ENCODE assay signal across 16 mouse cellular contexts in the genomic region with DNA sequence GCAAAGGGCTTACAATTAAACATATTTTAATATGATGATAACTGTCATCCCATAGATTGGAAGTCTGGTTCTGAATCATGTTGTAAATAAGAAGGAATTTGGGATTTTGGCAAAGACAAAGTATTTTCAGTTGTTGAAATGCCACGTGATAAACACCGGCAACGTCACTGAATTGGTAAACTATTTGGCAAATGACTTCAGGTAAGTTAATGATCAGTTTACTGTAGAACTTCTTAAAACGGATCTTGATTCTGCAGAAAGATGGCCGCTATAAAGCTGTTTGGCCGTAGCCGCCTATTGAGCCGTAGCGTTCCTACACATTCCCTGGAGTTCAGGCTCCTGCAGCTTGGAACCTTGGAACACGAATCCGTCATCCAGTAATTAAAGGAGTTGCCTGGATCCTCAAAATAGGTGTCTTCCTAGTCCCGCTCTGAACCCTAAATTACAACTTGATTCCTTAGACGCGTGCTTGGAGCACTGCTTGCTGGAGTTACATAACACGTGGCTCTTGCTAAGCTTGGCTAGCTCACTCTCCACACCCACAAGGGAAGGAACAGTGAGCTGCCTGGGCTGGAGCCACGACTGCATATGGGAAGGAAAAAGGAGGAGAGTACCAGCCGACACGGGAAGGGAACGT. TPM values are rescaled to one million over a fixed set of nuclear protein-coding genes. Genes with fewer than 3 reads are reported as not detected.
DNase-seq lines count a peak whose midpoint lies in the region; ATAC-seq and TF ChIP-seq lines count a peak whose summit lies in the region.
"Had no signal": no experiment of that assay in that cellular context is flagged by ENCODE, and none has a peak within 500 bp of the region (broad histone marks: within the 10 kb centered on the region; RNA-seq: fewer than 3 reads in every experiment).

No protein-coding gene starts in this region.

- peak; percentile 29 for TF ChIP-seq POLR2A in kidney, adult 2 months (IDR thresholded peaks at IDR 0.05; ENCODE audit: low read depth, low read length)

- WGBS in kidney, adult 2 months, result 39% methylated on average over 19 of the region's 19 CpGs
- 94% methylated on average over 19 of the region's 19 CpGs for WGBS in midbrain, embryonic 15.5 days

- no peak overlapping the region for H3K4me2 ChIP-seq in midbrain, embryonic 15.5 days
- H3K4me2 ChIP-seq: limb, embryonic 12.5 days had no signal

- H3K27ac ChIP-seq in kidney, adult 2 months (ENCODE audit: insufficient read depth, low read depth, low read length), result peak overlapping the region; percentile 80
- H3K27ac ChIP-seq in midbrain, embryonic 15.5 days, result no peak overlapping the region
- H3K27ac ChIP-seq: forebrain, embryonic 10.5 days; heart, adult 2 months; hindbrain, embryonic 10.5 days; limb, embryonic 12.5 days had no signal

- H3K4me1 ChIP-seq in kidney, adult 2 months (ENCODE audit: control insufficient read depth, insufficient read depth, low read length), result peaks cover 8% of the 10 kb centered on the region
- no peaks in the 10 kb centered on the region; the same call in 1 of the 2 replicates for H3K4me1 ChIP-seq in midbrain, embryonic 15.5 days
- H3K4me1 ChIP-seq: forebrain, embryonic 10.5 days; hindbrain, embryonic 10.5 days; limb, embryonic 12.5 days; megakaryocyte, embryonic 14.5 days had no signal

- H3K9me3 ChIP-seq in midbrain, embryonic 15.5 days, result no peaks in the 10 kb centered on the region
- H3K9me3 ChIP-seq: forebrain, embryonic 10.5 days; hindbrain, embryonic 10.5 days; limb, embryonic 12.5 days; megakaryocyte, embryonic 14.5 days had no signal

- peak; percentile 61 to 79 for DNase-seq in layer of hippocampus, adult 18-20 months (ENCODE audit: low spot score in 2 of 2)
- no peak for DNase-seq in layer of hippocampus, postnatal 25 days (ENCODE audit: extremely low spot score in 1 of 2, low spot score in 1 of 2)
- DNase-seq in kidney, adult 2 months, result peak; percentile 85
- peak; percentile 42 to 48 for DNase-seq in layer of hippocampus, postnatal 36 days
- DNase-seq in skeletal muscle tissue, adult 2 months (ENCODE audit: low read depth, low spot score), result peak; percentile 48
- DNase-seq in ovary, adult 18-20 months (ENCODE audit: low spot score), result no peak
- no peak for DNase-seq in spleen, postnatal 14 days (ENCODE audit: low spot score in 2 of 2)
- DNase-seq: adrenal gland, adult 2 months; heart, adult 2 months; lung, adult 18-20 months had no signal

- H3K9ac ChIP-seq in midbrain, embryonic 15.5 days, result no peak overlapping the region
- H3K9ac ChIP-seq: limb, embryonic 12.5 days had no signal

- no peak for TF ChIP-seq CTCF in kidney, adult 2 months (conservative IDR thresholded peaks at IDR 0.05; ENCODE audit: insufficient read depth, insufficient read length, low read depth, low read length)

- no peaks in the 10 kb centered on the region for H3K27me3 ChIP-seq in kidney, adult 2 months (replicated peaks; ENCODE audit: control insufficient read depth, insufficient read depth, low read length)
- H3K27me3 ChIP-seq in midbrain, embryonic 15.5 days (replicated peaks), result no peaks in the 10 kb centered on the region
- H3K27me3 ChIP-seq: limb, embryonic 12.5 days; megakaryocyte, embryonic 14.5 days had no signal

- H3K36me3 ChIP-seq in kidney, adult 2 months (ENCODE audit: control insufficient read depth, insufficient read depth, low read length), result no peaks in the 10 kb centered on the region
- H3K36me3 ChIP-seq in midbrain, embryonic 15.5 days (replicated peaks), result no peaks in the 10 kb centered on the region

- peak overlapping the region; percentile 32 for H3K4me3 ChIP-seq in kidney, adult 2 months (ENCODE audit: insufficient read depth, low read depth, low read length)
- H3K4me3 ChIP-seq in midbrain, embryonic 15.5 days, result no peak overlapping the region
- H3K4me3 ChIP-seq: forebrain, embryonic 10.5 days; heart, adult 2 months; hindbrain, embryonic 10.5 days; limb, embryonic 12.5 days; megakaryocyte, embryonic 14.5 days; myocyte had no signal

- ATAC-seq in midbrain, embryonic 15.5 days (replicated peaks), result no peak

RNA-seq across cellular contexts. Expression of gene Hcar2, which starts 46.2 kb away (rescaled TPM):
- under 1 TPM in 1 of 2 experiments, not detected in 1; 0.27 TPM for total RNA-seq in layer of hippocampus, adult 18-20 months (2021)
- total RNA-seq in layer of hippocampus, postnatal 25 days (2021), result under 1 TPM in 1 of 2 experiments, not detected in 1; 0.12 TPM
- polyA plus RNA-seq in kidney, adult 2 months (2012; rRNA removed), result 1.9 and 2.6 TPM in 2 replicates
- total RNA-seq in layer of hippocampus, postnatal 36 days (2021), result under 1 TPM in 1 of 2 experiments, not detected in 1; 0.33 TPM
- not detected in 2 replicates for polyA plus RNA-seq in midbrain, embryonic 15.5 days (2015; fragmentation: Nextera tagmentation; extraction: Ambion mirVana)
- polyA plus RNA-seq: forebrain, embryonic 10.5 days; myocyte had no signal

Comparison
In these comparisons a context has a peak if more than half of its experiments do, and no peak if none do; other contexts are left out.
1. DNase-seq: peak in layer of hippocampus, adult 18-20 months (2 of 2), kidney, adult 2 months (single experiment), layer of hippocampus, postnatal 36 days (2 of 2) and skeletal muscle tissue, adult 2 months (single experiment); none in layer of hippocampus, postnatal 25 days (0 of 2), ovary, adult 18-20 months (single experiment) and spleen, postnatal 14 days (0 of 2).